ENCODE assay signal across 12 mouse cellular contexts in genomic region chr7:24372786-24373185, GRCm38 (mm10). TPM values are rescaled to one million over a fixed set of nuclear protein-coding genes. Genes with fewer than 3 reads are reported as not detected.
A peak's percentile ranks its signal among the peaks of the same experiment; 100 is the strongest.
DNase-seq lines count a peak whose midpoint lies in the region; ATAC-seq and TF ChIP-seq lines count a peak whose summit lies in the region.
"Had no signal": no experiment of that assay in that cellular context is flagged by ENCODE, and none has a peak within 500 bp of the region (broad histone marks: within the 10 kb centered on the region; RNA-seq: fewer than 3 reads in every experiment).

No protein-coding gene starts in this region.

- peaks cover 18% of the 10 kb centered on the region for H3K4me1 ChIP-seq in midbrain, embryonic 10.5 days
- no peaks in the 10 kb centered on the region for H3K4me1 ChIP-seq in midbrain, postnatal 0 days (ENCODE audit: insufficient read depth, low read length)
- H3K4me1 ChIP-seq in hindbrain, embryonic 14.5 days (replicated peaks; ENCODE audit: control insufficient read depth, insufficient read depth, low read length): peaks cover 4% of the 10 kb centered on the region; the same call in 1 of the 2 replicates
- H3K4me1 ChIP-seq in stomach, postnatal 0 days (replicated peaks; ENCODE audit: control insufficient read depth, insufficient read depth): peaks cover 9% of the 10 kb centered on the region; the same call in 1 of the 2 replicates

- intact Hi-C loops in gastrocnemius, adult 2 months (cut with DNase I): no loop called here
- intact Hi-C loops in gastrocnemius, postnatal 36 days (cut with DNase I): no loop called here

- no peak for TF ChIP-seq CTCF in gastrocnemius, adult 2 months (IDR thresholded peaks at IDR 0.05)
- TF ChIP-seq CTCF in midbrain, postnatal 0 days (IDR thresholded peaks at IDR 0.05): no peak
- TF ChIP-seq CTCF in stomach, postnatal 0 days (IDR thresholded peaks at IDR 0.05; ENCODE audit: low read depth): no peak
- TF ChIP-seq CTCF in layer of hippocampus, adult 2 months (conservative IDR thresholded peaks at IDR 0.05): no peak

- DNase-seq in gastrocnemius, adult 2 months: peak; percentile 8
- no peak for DNase-seq in gastrocnemius, postnatal 36 days
- no peak for DNase-seq in midbrain, embryonic 10.5 days (ENCODE audit: low spot score)
- DNase-seq in midbrain, postnatal 0 days (ENCODE audit: low spot score): no peak
- no peak for DNase-seq in hindbrain, embryonic 14.5 days (ENCODE audit: low spot score)
- no peak for DNase-seq in stomach, postnatal 0 days (ENCODE audit: low spot score)
- no peak for DNase-seq in embryo, embryonic 9.5 days (ENCODE audit: extremely low spot score)
- DNase-seq in layer of hippocampus, adult 2 months (ENCODE audit: low spot score in 2 of 2): no peak
- DNase-seq: layer of hippocampus, postnatal 36 days had no signal

- H3K4me2 ChIP-seq in midbrain, postnatal 0 days (ENCODE audit: low read depth, low read length, poor library complexity, severe bottlenecking): no peak overlapping the region
- no peak overlapping the region for H3K4me2 ChIP-seq in hindbrain, embryonic 14.5 days (replicated peaks)
- H3K4me2 ChIP-seq in stomach, postnatal 0 days (replicated peaks; ENCODE audit: low read depth): no peak overlapping the region

- H3K27ac ChIP-seq in gastrocnemius, adult 2 months: peak overlapping the region; percentile 29
- 0 out of 2 replicates have a peak overlapping the region, but pooled peaks have one; percentile 52 for H3K27ac ChIP-seq in midbrain, embryonic 10.5 days (replicated peaks)
- no peak overlapping the region for H3K27ac ChIP-seq in midbrain, postnatal 0 days (ENCODE audit: low read depth, low read length)
- peak overlapping the region; percentile 77; the same call in 1 of the 2 replicates for H3K27ac ChIP-seq in hindbrain, embryonic 14.5 days
- H3K27ac ChIP-seq in stomach, postnatal 0 days (replicated peaks): peak overlapping the region; percentile 25; the same call in 1 of the 2 replicates
- H3K27ac ChIP-seq in layer of hippocampus, adult 2 months: no peak overlapping the region; the same call in 1 of the 2 replicates

- ATAC-seq in midbrain, postnatal 0 days (ENCODE audit: low FRiP score): no peak
- ATAC-seq in hindbrain, embryonic 14.5 days (ENCODE audit: low FRiP score): no peak
- ATAC-seq in stomach, postnatal 0 days (ENCODE audit: low FRiP score, low TSS enrichment): no peak

- TF ChIP-seq EP300 in stomach, postnatal 0 days (optimal IDR thresholded peaks at IDR 0.05): no peak

- no peaks in the 10 kb centered on the region for H3K9me3 ChIP-seq in midbrain, embryonic 10.5 days (replicated peaks)
- no peaks in the 10 kb centered on the region for H3K9me3 ChIP-seq in midbrain, postnatal 0 days (ENCODE audit: low read length)
- no peaks in the 10 kb centered on the region for H3K9me3 ChIP-seq in hindbrain, embryonic 14.5 days (ENCODE audit: control insufficient read depth, low read length)
- H3K9me3 ChIP-seq in stomach, postnatal 0 days (ENCODE audit: control insufficient read depth, low read length): no peaks in the 10 kb centered on the region
- H3K9me3 ChIP-seq: intestine, embryonic 15.5 days; lung, embryonic 15.5 days; neural tube, embryonic 12.5 days had no signal

- H3K27me3 ChIP-seq in midbrain, embryonic 10.5 days (ENCODE audit: low read depth, poor library complexity, severe bottlenecking): peaks cover 15% of the 10 kb centered on the region
- H3K27me3 ChIP-seq in midbrain, postnatal 0 days (ENCODE audit: insufficient read depth, low read length): peaks cover 7% of the 10 kb centered on the region; the same call in 1 of the 2 replicates
- H3K27me3 ChIP-seq in hindbrain, embryonic 14.5 days (ENCODE audit: control insufficient read depth, insufficient read depth, low read length): no peaks in the 10 kb centered on the region; the same call in 1 of the 2 replicates
- H3K27me3 ChIP-seq in stomach, postnatal 0 days (ENCODE audit: control insufficient read depth, insufficient read depth, low read length): no peaks in the 10 kb centered on the region
- H3K27me3 ChIP-seq: neural tube, embryonic 12.5 days had no signal

- no peak overlapping the region for H3K9ac ChIP-seq in midbrain, postnatal 0 days (replicated peaks; ENCODE audit: low read length, poor library complexity, severe bottlenecking)
- H3K9ac ChIP-seq in hindbrain, embryonic 14.5 days: no peak overlapping the region
- H3K9ac ChIP-seq in stomach, postnatal 0 days (ENCODE audit: low read length): no peak overlapping the region
- H3K9ac ChIP-seq: intestine, embryonic 15.5 days; lung, embryonic 15.5 days had no signal

- no peaks in the 10 kb centered on the region for H3K36me3 ChIP-seq in midbrain, embryonic 10.5 days
- H3K36me3 ChIP-seq in midbrain, postnatal 0 days (ENCODE audit: insufficient read depth, low read length): no peaks in the 10 kb centered on the region
- no peaks in the 10 kb centered on the region for H3K36me3 ChIP-seq in hindbrain, embryonic 14.5 days (replicated peaks; ENCODE audit: control insufficient read depth, insufficient read depth)
- H3K36me3 ChIP-seq in stomach, postnatal 0 days (ENCODE audit: control insufficient read depth, insufficient read depth, low read length): no peaks in the 10 kb centered on the region
- H3K36me3 ChIP-seq: intestine, embryonic 15.5 days; lung, embryonic 15.5 days; neural tube, embryonic 12.5 days had no signal

- no peak overlapping the region for H3K4me3 ChIP-seq in gastrocnemius, adult 2 months
- no peak overlapping the region for H3K4me3 ChIP-seq in midbrain, embryonic 10.5 days
- H3K4me3 ChIP-seq in midbrain, postnatal 0 days (ENCODE audit: low read depth, low read length): no peak overlapping the region
- no peak overlapping the region for H3K4me3 ChIP-seq in hindbrain, embryonic 14.5 days (replicated peaks; ENCODE audit: low read length)
- H3K4me3 ChIP-seq in stomach, postnatal 0 days (ENCODE audit: low read depth, low read length): no peak overlapping the region
- H3K4me3 ChIP-seq in layer of hippocampus, adult 2 months: no peak overlapping the region
- H3K4me3 ChIP-seq: intestine, embryonic 15.5 days; lung, embryonic 15.5 days; neural tube, embryonic 12.5 days had no signal

- WGBS in midbrain, embryonic 10.5 days: 73% methylated on average over 4 of the region's 4 CpGs
- WGBS in midbrain, postnatal 0 days: 79% methylated on average over 4 of the region's 4 CpGs
- WGBS in hindbrain, embryonic 14.5 days: 79% methylated on average over 4 of the region's 4 CpGs
- WGBS in stomach, postnatal 0 days: 71% methylated on average over 4 of the region's 4 CpGs

RNA-seq across cellular contexts. Expression of gene Kcnn4, which starts 2.7 kb away (rescaled TPM):
- total RNA-seq in gastrocnemius, adult 2 months (2021): under 1 TPM; 0.25 to 0.64 TPM
- total RNA-seq in gastrocnemius, postnatal 36 days (2021): 1 to 10 TPM in 1 of 2 experiments, under 1 TPM in 1; 0.42 to 1.2 TPM
- polyA plus RNA-seq in midbrain, embryonic 10.5 days (2016; fragmentation: Nextera tagmentation; extraction: Ambion mirVana): 3.3 and 4.0 TPM in 2 replicates
- total RNA-seq in midbrain, postnatal 0 days (2014; rRNA removed): 0.27 and 2.5 TPM in 2 replicates
- 0.81 and 1.1 TPM in 2 replicates for polyA plus RNA-seq in midbrain, postnatal 0 days (2015; fragmentation: Nextera tagmentation; extraction: Ambion mirVana)
- 1.7 and 2.8 TPM in 2 replicates for polyA plus RNA-seq in hindbrain, embryonic 14.5 days (2014; fragmentation: Nextera tagmentation; extraction: Ambion mirVana)
- 15.5 and 17.0 TPM in 2 replicates for polyA plus RNA-seq in stomach, postnatal 0 days (2015; fragmentation: Nextera tagmentation; extraction: Ambion mirVana)
- under 1 TPM; 0.64 to 0.67 TPM for total RNA-seq in layer of hippocampus, adult 2 months (2021)

RNA-seq across cellular contexts. Expression of gene Lypd5, which starts 23.8 kb away (rescaled TPM):
- total RNA-seq in gastrocnemius, adult 2 months (2021): not detected
- total RNA-seq in gastrocnemius, postnatal 36 days (2021): not detected
- not detected in 2 replicates for polyA plus RNA-seq in midbrain, embryonic 10.5 days (2016; fragmentation: Nextera tagmentation; extraction: Ambion mirVana)
- total RNA-seq in midbrain, postnatal 0 days (2014; rRNA removed): 0.44 TPM in 1 of 2 replicates, not detected in the other
- polyA plus RNA-seq in midbrain, postnatal 0 days (2015; fragmentation: Nextera tagmentation; extraction: Ambion mirVana): not detected in 2 replicates
- polyA plus RNA-seq in hindbrain, embryonic 14.5 days (2014; fragmentation: Nextera tagmentation; extraction: Ambion mirVana): not detected in 2 replicates
- polyA plus RNA-seq in stomach, postnatal 0 days (2015; fragmentation: Nextera tagmentation; extraction: Ambion mirVana): 196 and 201 TPM in 2 replicates
- not detected for total RNA-seq in layer of hippocampus, adult 2 months (2021)
- total RNA-seq: layer of hippocampus, postnatal 36 days had no signal
- polyA plus RNA-seq: intestine, embryonic 15.5 days; lung, embryonic 15.5 days; neural tube, embryonic 12.5 days had no signal

RNA-seq across cellular contexts. Expression of gene Smg9, which starts 26.6 kb away (rescaled TPM):
- total RNA-seq in gastrocnemius, adult 2 months (2021): 10 to 100 TPM in 1 of 2 experiments, 1 to 10 TPM in 1; 9.4 to 10.2 TPM
- total RNA-seq in gastrocnemius, postnatal 36 days (2021): 10 to 100 TPM in 1 of 2 experiments, 1 to 10 TPM in 1; 9.8 to 11.5 TPM
- 29.0 and 34.1 TPM in 2 replicates for polyA plus RNA-seq in midbrain, embryonic 10.5 days (2016; fragmentation: Nextera tagmentation; extraction: Ambion mirVana)
- total RNA-seq in midbrain, postnatal 0 days (2014; rRNA removed): 34.2 and 50.0 TPM in 2 replicates
- 28.7 and 30.1 TPM in 2 replicates for polyA plus RNA-seq in midbrain, postnatal 0 days (2015; fragmentation: Nextera tagmentation; extraction: Ambion mirVana)
- 30.1 and 30.3 TPM in 2 replicates for polyA plus RNA-seq in hindbrain, embryonic 14.5 days (2014; fragmentation: Nextera tagmentation; extraction: Ambion mirVana)
- 14.1 and 14.4 TPM in 2 replicates for polyA plus RNA-seq in stomach, postnatal 0 days (2015; fragmentation: Nextera tagmentation; extraction: Ambion mirVana)
- 10 to 100 TPM; 34.6 to 43.6 TPM for total RNA-seq in layer of hippocampus, adult 2 months (2021)

RNA-seq across cellular contexts. Expression of gene Tescl, which starts 39.0 kb away (rescaled TPM):
- not detected for total RNA-seq in gastrocnemius, adult 2 months (2021)
- not detected for total RNA-seq in gastrocnemius, postnatal 36 days (2021)
- 0.14 and 0.26 TPM in 2 replicates for polyA plus RNA-seq in midbrain, embryonic 10.5 days (2016; fragmentation: Nextera tagmentation; extraction: Ambion mirVana)
- total RNA-seq in midbrain, postnatal 0 days (2014; rRNA removed): not detected in 2 replicates
- polyA plus RNA-seq in midbrain, postnatal 0 days (2015; fragmentation: Nextera tagmentation; extraction: Ambion mirVana): 0.19 TPM in 1 of 2 replicates, not detected in the other
- polyA plus RNA-seq in hindbrain, embryonic 14.5 days (2014; fragmentation: Nextera tagmentation; extraction: Ambion mirVana): 0.31 TPM in 1 of 2 replicates, not detected in the other
- 0.15 and 0.42 TPM in 2 replicates for polyA plus RNA-seq in stomach, postnatal 0 days (2015; fragmentation: Nextera tagmentation; extraction: Ambion mirVana)
- total RNA-seq in layer of hippocampus, adult 2 months (2021): not detected
- total RNA-seq: layer of hippocampus, postnatal 36 days had no signal
- polyA plus RNA-seq: lung, embryonic 15.5 days; neural tube, embryonic 12.5 days had no signal

RNA-seq across cellular contexts. Expression of gene Zfp94, which starts 56.3 kb away (rescaled TPM):
- 1 to 10 TPM; 2.4 to 2.5 TPM for total RNA-seq in gastrocnemius, adult 2 months (2021)
- total RNA-seq in gastrocnemius, postnatal 36 days (2021): 1 to 10 TPM; 1.5 to 1.9 TPM
- 13.7 and 15.5 TPM in 2 replicates for polyA plus RNA-seq in midbrain, embryonic 10.5 days (2016; fragmentation: Nextera tagmentation; extraction: Ambion mirVana)
- total RNA-seq in midbrain, postnatal 0 days (2014; rRNA removed): 13.3 and 25.0 TPM in 2 replicates
- polyA plus RNA-seq in midbrain, postnatal 0 days (2015; fragmentation: Nextera tagmentation; extraction: Ambion mirVana): 17.4 and 22.9 TPM in 2 replicates
- 19.6 and 20.9 TPM in 2 replicates for polyA plus RNA-seq in hindbrain, embryonic 14.5 days (2014; fragmentation: Nextera tagmentation; extraction: Ambion mirVana)
- 4.8 and 5.5 TPM in 2 replicates for polyA plus RNA-seq in stomach, postnatal 0 days (2015; fragmentation: Nextera tagmentation; extraction: Ambion mirVana)
- total RNA-seq in layer of hippocampus, adult 2 months (2021): 10 to 100 TPM; 16.6 to 17.5 TPM

Comparison
In these comparisons a context has a peak if more than half of its experiments do, and no peak if none do; other contexts are left out.
1. H3K27ac ChIP-seq: peak in gastrocnemius, adult 2 months (single experiment), midbrain, embryonic 10.5 days (single experiment), hindbrain, embryonic 14.5 days (single experiment) and stomach, postnatal 0 days (single experiment); none in midbrain, postnatal 0 days (single experiment) and layer of hippocampus, adult 2 months (single experiment).